Mouse (Mus musculus) olfactory bulb, adult 2 months (tissue): ENCODE data around the gene BC051665.

ENCODE experiments used
- CTCF ChIP-seq: fragments of 200-500 bp; IDR thresholded peaks from 2 replicates; pipeline ENCODE4 v1.5.1; 2012; ENCODE audit warnings: low read depth, mild to moderate bottlenecking, low read length, moderate library complexity; ENCODE audit not compliant: insufficient read depth
- POLR2A ChIP-seq: fragments of 200-500 bp; IDR thresholded peaks from 2 replicates; pipeline ENCODE4 v1.6.1; 2012; ENCODE audit warnings: mild to moderate bottlenecking, low read depth, low read length, moderate library complexity; ENCODE audit not compliant: insufficient read depth

DNA sequence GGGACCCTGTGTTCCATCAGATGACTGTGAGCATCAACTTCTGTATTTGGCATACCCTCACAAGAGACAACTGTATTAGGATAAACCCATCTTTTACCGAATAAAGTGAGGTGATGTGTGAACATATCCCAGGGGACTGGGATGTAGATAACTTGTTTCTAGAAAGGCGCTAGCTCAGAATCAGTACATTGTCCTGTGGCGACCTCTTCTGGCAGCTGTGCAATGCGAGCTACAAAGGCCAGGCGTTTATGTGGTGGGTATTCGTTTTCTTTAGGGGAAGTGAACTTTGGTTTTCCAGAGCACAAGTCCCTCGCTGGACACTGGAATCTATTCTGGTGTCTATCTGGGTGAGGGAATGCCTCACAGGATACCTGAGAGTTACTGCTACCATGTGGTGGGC, 33.3 kb upstream of the BC051665 start:
- TF ChIP-seq CTCF (no peak), POLR2A (no peak)
